Mouse (Mus musculus) MEL-GATA-1-ER (cell line): ENCODE measurements around the gene Rnf141.

Source experiments
- DNase-seq: peaks from one replicate; pipeline ENCODE4 v3.0.0-alpha.2; 2012; ENCODE audit warnings: low read depth; ENCODE audit errors: extremely low read depth

The Rnf141 gene

DNA sequence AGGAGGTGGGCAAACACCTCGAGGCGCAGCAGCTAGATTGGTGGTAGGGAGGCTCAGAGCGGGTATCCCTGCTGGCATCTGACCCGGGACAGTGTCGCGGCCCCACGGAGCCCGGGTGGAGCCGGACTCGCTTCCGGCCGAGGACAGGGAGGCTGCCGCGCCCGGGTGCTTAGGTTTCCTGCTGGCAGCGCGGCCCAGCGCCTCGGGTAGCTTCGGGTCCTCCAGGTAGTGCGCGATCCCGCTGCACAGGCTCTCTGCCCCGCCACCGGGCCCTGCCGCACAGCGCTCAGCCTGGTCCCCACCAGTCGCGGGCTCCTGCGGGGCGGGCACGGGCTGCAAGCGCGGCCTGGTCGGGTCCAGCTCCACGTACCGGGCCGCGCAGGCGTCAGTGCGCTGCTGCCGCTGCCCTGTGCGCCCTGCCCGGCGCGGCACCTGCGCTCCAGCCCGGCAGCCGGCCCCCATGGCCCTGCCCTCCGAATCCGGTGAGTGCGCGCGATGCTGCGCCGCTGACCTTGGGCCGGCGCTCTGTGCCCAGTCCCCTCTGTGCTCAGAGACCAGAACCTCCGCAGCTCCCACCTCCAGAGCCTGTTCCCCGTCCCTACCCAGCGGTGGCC is 75.7 kb downstream of the Rnf141 start:
- no peak for DNase-seq

DNA sequence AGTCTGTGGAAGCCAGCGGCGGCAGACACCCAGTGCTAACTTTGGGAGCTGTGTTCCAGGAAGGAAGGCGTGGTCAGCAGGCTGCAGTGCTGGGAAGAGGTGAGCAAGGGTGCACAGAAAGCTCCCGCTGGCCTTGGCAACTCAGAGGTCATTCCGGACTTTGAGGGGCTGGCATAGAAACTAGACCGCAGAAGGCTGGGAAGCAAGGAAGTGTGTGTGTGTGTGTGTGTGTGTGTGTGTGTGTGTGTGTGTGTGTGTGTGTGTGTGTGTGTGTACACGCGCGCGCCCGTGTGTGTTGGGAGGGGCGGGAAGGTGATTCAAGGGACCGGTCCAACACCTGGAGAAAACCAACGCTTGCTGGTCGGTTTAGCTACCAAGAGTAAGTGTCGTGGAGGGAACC is 76.3 kb downstream of the Rnf141 start, which contains the start of gene Ampd3:
Ampd3 (plus strand) TSS at position 206 of the 400 bp plus-strand sequence.
- DNase-seq = no peak

DNA sequence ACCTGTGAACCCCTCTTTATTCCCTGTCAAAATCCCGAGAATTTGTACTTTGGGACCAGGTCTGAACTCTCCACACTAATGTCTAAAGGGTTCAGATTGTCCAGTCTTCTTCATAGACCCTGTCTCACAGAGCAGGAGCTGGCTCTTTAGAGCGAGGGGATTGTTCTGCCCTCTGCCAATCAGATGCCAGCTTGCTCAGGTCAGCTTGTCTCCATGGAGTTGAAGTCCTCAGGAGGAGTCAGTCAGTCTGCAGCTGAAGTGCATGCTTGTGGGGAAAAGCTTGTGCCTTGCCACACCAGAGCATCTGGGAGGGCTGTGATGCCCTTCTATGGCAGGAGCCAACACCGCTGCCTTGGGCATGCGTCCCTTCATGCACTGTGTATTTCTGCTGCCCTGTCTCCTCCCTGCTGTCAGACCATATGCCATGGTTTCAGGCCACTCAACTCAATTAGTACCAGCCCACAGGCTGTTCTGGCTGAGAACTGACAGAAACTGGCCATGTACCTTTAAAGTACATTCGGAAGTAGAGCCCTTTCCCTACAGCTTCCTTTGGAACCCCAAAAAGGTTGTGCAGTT is 81.6 kb downstream of the Rnf141 start:
- DNase-seq = no peak

DNA sequence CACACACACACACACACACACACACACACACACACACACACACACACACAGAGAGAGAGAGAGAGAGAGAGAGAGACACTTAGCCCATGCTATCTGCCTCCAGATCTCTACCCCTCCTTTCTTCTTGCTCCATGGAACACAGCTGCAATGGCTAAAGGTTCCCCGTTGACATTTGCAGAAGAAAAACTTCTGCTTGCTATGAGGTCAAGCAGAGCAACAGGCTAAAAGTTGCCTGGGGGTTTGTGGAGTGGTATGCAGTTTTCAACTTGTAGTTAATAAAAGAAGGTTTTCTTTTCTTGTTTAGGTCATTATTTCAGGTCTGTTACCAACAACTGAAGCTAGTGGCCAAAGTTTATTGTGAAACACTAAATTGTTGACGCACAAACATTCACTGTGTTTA is 87.8 kb downstream of the Rnf141 start:
- DNase-seq = no peak

DNA sequence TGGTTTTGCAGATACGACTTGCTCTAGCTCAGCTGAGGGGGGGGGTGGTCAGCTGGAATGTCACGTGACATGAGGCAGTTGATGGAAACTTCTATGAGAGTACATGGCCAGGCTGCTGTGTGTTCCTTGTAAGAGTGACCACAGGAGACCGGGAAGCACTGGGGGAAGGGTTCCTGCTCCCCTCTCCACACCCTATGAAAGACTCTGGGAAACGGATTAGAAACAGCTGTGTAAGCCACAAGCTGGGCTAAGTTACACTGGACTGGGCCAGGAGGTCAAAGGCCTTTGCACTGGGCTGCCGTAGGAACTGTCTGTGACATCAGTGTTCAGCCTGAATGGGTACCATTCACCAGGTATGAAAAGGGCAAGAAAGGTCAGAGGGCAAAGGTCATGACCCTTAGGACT is 90.3 kb downstream of the Rnf141 start:
- DNase-seq = no peak

DNA sequence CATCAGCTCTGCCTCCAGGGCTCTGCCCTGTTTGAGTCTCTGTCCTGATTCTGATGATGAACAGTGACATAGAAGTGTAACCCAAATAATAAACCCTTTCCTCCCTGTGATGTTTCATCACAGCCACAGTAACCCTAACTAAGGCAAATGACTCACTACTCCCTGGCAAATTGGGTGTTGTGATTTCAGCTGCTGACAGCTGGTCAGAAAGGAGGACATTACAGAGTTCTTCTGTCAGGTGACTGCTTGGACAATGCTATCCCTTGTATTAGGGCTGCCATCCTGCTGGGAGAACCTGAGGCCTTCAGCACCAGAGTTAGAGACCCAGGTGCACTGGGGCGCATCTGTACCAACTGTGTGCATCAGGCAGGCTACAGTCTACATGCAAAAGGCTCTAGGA is 90.9 kb downstream of the Rnf141 start:
- no peak for DNase-seq

DNA sequence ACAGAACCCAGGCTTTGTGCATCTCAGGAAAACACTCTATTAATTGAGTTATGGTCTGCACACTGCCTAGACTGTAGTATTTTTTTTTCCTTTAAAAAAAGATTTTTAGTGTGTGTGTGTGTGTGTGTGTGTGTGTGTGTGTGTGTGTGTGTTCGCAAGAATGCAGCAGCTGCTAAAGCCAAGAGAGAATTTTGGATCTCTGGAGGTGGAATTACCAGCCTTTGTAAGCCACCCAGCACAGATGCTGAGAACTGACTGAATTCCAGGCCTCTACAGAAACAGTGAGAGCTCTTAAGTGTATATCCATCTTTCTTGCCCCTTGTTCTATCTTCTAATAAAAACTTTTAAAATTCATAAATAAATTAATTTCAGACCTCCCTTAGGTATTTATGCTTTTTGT is 92.6 kb downstream of the Rnf141 start:
- DNase-seq = no peak

DNA sequence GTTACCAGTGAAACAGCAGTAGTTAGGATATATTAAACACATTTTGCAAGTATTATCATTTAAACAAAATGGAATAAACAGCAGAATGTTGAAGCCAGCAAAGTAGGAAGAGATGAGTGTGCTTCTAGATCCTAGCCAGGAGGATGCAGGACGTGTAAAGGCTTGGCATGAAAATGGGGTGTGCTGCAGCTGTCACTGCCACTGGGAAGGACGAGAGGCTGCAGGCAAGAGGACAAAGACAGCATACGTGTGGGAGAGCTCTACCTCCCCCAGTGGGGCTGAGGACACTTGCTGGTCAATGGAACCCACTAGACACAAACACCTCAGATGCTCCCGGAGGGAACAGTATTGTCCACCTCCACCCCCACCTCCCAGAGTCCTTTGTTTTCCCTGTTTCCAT is 93.4 kb downstream of the Rnf141 start:
- DNase-seq = no peak
